Mouse (Mus musculus) bone marrow macrophage, adult 2 months (primary cell): ENCODE measurements around the gene Mastl. TPM values are rescaled to one million over a fixed set of nuclear protein-coding genes. Genes with fewer than 3 reads are reported as not detected.

ENCODE experiments used
- H3K27ac ChIP-seq: 2 replicates; pipeline ENCODE4 v1.5.1; 2012; ENCODE audit warnings: low read depth, low read length; ENCODE audit not compliant: insufficient read depth
- H3K4me1 ChIP-seq: 2 replicates; pipeline ENCODE4 v1.6.1; 2012; ENCODE audit warnings: low read length; ENCODE audit not compliant: control insufficient read depth, insufficient read depth
- H3K4me3 ChIP-seq: 2 replicates; pipeline ENCODE4 v1.5.1; 2012; ENCODE audit warnings: mild to moderate bottlenecking, low read length, moderate library complexity; ENCODE audit not compliant: insufficient read depth
- CTCF ChIP-seq: IDR thresholded peaks from 2 replicates; pipeline ENCODE4 v1.5.1; 2012; ENCODE audit warnings: low read depth, mild to moderate bottlenecking, low read length, moderate library complexity
- POLR2A ChIP-seq: IDR thresholded peaks from 2 replicates; pipeline ENCODE4 v1.6.1; 2012; ENCODE audit warnings: mild to moderate bottlenecking, low read depth, low read length, borderline replicate concordance
- polyA plus RNA-seq: library from polyadenylated mRNA; stranded (reverse); fragments of >200 nt; gene quantifications from 2 replicates; pipeline ENCODE4 v1.2.4, GENCODE M21; 2012; ENCODE audit not compliant: missing spikeins, insufficient read depth, insufficient read length

Gene Mastl
- polyA plus RNA-seq, 1 experiment = 8.5 TPM

DNA sequence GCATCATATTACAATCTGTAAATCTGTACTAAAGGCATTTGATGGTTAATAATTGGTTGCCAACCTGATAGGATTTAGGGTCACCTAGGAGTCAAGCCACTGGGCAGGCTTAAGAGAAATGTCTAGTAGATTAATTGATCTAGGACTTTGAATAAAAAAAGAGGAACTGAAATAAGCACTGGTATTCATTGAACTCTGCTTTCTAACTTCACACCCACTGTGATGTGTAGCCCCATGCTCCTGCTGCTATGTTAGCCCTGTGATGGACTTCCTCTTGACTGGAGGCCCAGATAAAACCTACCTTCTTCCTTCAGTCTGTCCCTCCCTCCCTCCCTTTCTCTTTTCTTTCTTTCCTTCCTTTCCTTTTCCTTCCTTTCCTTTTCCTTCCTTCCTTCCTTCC is 58.8 kb downstream of the Mastl start:
- H3K4me3 ChIP-seq = no peak overlapping the region
- no peak for TF ChIP-seq POLR2A
- TF ChIP-seq CTCF = no peak

DNA sequence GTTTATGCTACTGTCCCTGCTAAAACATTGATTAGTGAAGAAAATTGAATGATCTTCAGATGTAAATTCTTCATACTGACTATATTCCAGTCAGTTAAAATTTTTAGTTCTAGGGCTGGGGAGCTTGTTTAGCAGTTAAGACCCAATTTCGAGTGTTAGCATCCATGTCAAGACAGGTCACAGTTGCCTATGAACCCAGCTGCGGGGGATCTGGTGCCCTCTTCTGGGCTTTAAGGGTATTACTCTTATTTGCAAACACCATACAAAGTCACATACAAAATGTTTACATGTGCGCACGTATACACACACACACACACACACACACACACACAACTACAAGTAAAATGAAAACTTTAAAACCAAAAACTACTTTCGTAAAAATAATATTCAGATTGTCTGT is 63.6 kb downstream of the Mastl start:
- Histone ChIP-seq H3K27ac (no peak overlapping the region), H3K4me1 (peaks cover 7% of the 10 kb centered on the region), H3K4me3 (no peak overlapping the region)
- TF ChIP-seq POLR2A (no peak), CTCF (peak; percentile 59)

More for the DNA sequence above, 58.8 kb downstream of the Mastl start:
- H3K27ac ChIP-seq = no peak overlapping the region
- peaks cover 7% of the 10 kb centered on the region for H3K4me1 ChIP-seq

DNA sequence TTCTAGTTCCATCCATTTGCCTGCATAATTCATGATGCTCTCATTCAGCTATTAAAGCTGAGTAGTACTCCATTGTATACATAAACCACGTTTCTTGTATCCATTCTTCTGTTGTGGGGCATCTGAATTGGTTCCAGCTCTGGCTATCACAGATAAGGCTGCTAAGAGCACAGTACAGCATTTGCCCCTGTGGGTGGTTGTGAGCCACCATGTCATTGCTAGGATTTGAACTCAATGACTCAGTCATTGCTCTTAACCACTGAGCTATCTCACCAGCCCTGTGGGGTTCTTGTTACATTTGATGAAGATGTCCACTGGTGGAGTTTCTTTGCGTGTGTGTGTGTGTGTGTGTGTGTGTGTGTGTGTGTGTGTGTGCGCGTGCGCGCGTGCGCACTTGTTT is 71.3 kb downstream of the Mastl start:
- no peak for TF ChIP-seq CTCF
- no peak for TF ChIP-seq POLR2A
- H3K4me3 ChIP-seq = no peak overlapping the region
- no peak overlapping the region for H3K27ac ChIP-seq
- H3K4me1 ChIP-seq = peaks cover 3% of the 10 kb centered on the region

DNA sequence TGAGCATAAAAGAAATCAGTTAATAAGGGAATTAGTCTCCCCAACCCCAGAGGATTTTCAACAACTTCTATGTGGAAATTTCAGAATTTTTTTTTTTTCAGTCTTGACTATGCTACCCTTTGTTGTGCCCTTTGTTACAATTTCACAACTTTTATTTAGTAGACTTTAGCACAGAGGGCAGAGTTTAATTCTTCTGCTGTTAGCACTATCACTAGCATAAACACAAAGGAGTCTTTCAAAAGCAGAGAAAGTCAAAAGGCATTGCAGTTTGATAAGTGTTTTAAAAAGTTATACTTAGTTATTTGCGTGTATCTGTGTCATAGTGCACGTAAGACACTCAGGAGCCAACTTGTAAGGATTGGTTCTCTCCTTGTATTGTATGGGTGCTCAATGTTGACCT is 77.2 kb downstream of the Mastl start:
- H3K4me1 ChIP-seq = 0 out of 2 replicates have a peak, but pooled peaks cover 2% of the 10 kb centered on the region
- no peak overlapping the region for H3K27ac ChIP-seq
- TF ChIP-seq CTCF = no peak
- TF ChIP-seq POLR2A = no peak
- H3K4me3 ChIP-seq = no peak overlapping the region

DNA sequence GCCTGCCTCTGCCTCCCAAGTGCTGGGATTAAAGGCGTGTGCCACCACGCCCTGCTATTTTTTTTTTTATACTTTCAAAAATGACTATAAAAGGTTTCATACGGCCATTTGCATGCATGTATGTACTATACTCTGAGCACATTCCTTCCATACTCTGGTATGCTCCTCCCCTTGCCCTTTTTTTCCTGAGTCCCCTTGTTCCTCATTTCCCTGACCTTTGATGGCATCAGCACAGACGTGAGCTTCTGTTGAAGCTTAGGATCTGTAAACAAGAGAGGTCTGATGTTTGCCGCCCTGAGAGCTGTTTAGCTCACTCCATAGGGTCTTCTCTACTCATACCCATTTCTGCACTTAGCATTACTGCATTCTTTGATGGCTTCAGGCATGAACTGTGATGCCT is 78.1 kb downstream of the Mastl start:
- TF ChIP-seq POLR2A (no peak), CTCF (no peak)

DNA sequence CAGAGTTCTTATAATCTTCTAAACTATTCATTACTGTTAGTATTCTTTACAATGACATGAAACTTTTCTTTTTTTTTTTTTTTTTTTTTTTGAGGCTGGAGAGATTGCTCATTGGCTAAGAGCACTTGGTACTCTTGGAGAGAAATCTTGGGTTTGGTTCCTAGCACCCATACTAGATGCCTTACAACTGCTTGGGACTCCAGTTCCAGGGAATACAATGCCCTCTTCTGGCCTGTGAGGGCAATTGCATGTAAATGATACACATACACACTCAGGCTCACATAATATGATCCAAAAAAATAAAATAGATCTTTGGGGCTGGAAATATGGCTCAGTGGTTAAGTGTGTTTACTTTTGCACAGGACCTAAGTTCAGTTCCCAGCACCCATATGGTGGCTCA is 79.0 kb downstream of the Mastl start:
- Histone ChIP-seq H3K27ac (no peak overlapping the region), H3K4me3 (no peak overlapping the region), H3K4me1 (0 out of 2 replicates have a peak, but pooled peaks cover 2% of the 10 kb centered on the region)
- TF ChIP-seq POLR2A = no peak

More for the DNA sequence above, 78.1 kb downstream of the Mastl start:
- Histone ChIP-seq H3K4me1 (0 out of 2 replicates have a peak, but pooled peaks cover 2% of the 10 kb centered on the region), H3K27ac (no peak overlapping the region), H3K4me3 (no peak overlapping the region)

DNA sequence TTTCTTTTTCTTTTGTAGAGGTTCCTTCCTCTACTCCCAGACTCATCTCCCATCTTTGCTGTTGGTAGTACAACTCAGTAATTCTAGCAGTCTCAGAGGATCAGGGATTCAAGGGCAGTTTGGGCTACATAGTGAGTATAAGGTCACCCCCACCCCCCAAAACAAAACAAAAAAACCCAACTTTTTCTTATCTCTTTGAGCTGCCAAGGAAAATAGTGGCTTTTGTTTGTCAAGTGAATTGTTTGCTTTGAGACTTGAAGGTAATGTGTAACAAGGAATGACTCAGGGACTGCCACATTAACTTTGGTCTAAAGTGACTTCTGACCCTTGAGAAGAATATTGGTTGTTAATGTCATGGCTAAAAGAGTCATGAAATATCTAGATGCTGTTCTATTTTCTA is 80.0 kb downstream of the Mastl start:
- Histone ChIP-seq H3K4me1 (peaks cover 4% of the 10 kb centered on the region; the same call in 1 of the 2 replicates), H3K4me3 (no peak overlapping the region), H3K27ac (no peak overlapping the region)
- TF ChIP-seq POLR2A = no peak

DNA sequence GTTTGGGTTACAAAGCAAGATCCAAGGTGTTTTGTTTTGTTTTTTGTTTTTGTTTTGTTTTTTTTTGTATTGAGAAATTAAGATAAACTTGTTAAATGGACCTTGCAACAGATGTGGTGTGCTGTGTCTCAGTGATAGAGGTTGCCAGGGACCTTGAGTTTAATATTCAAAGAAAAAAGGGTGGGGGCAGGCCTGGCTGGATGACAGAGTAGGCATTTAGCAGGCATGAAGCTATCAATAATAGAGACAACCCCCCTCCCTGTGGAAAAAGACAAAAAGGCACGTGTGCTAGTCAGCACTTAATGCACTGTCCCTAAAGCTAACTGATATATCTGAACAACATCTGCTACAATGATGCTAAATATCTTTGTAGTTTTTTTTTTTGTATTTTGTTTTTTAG is 84.4 kb downstream of the Mastl start:
- Histone ChIP-seq H3K4me1 (peaks cover 7% of the 10 kb centered on the region), H3K4me3 (no peak overlapping the region), H3K27ac (no peak overlapping the region)
- TF ChIP-seq POLR2A = no peak
- TF ChIP-seq CTCF = no peak

DNA sequence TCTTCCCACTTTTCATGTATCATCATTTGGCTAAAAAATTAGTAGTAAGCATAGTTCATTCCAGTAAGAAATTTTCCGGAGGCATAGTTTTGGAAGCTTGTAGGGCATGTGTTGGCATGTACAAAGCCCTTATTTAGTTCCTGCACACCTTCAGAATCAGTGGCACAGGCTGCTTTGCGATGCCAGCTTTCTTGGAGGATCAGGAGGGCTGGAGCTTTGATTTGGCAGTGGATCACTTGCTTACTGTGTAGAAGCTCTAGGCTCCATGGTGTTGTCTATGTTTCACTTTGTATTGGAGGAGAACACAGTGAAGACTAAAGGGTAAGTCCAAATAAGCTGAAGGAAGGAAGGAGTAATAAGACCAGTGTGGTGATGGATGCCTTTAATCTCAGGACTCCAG is 85.3 kb downstream of the Mastl start:
- Histone ChIP-seq H3K27ac (no peak overlapping the region), H3K4me3 (no peak overlapping the region; the same call in 1 of the 2 replicates), H3K4me1 (peaks cover 7% of the 10 kb centered on the region)
- TF ChIP-seq POLR2A = no peak

DNA sequence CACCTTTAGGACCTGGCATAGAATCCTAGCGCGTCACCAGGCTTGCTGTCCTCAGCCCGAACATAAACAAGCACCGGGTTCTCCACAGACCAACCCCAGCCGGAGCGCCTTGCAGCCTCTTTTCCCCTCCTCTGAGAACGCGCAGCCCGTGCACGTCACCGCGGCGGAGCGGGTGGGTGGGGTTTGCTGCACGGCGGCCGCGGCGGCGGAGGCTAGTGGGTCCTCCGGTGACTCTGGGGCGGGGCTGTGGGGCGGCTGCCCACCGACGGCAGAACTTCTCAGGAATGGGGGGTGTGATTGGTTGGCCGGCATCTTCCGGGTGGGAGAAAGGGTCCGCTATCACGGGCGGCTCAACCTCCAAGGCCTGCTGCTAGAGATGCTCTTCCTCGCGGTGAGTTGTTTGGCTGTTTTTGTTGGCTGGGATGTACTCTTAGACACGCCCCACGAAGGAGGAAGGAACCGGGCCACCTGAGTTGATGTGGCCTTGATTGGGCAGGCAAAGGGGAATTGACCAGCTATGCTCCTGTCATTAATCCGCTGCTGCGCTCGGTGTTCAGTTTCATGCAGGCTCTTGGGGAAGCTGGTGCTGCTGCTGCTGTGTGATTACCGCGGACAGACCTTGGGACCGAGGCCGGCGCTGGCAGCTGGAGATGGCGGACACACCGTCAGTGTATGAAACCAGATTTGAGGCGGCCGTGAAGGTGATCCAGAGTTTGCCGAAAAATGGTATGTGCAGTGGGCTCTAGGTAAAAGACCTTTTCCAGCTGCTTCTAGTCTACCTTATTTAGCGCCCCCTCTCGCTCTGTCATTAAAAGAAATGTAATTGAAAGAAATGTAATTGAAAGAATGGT is 86.7 kb downstream of the Mastl start:
- H3K27ac ChIP-seq = peak overlapping the region; percentile 86
- peak overlapping the region; percentile 95 for H3K4me3 ChIP-seq
- peaks cover 7% of the 10 kb centered on the region for H3K4me1 ChIP-seq
- peak; percentile 88; the same call in 1 of the 2 replicates for TF ChIP-seq POLR2A
- TF ChIP-seq CTCF = peak; percentile 28; the same call in 1 of the 2 replicates

DNA sequence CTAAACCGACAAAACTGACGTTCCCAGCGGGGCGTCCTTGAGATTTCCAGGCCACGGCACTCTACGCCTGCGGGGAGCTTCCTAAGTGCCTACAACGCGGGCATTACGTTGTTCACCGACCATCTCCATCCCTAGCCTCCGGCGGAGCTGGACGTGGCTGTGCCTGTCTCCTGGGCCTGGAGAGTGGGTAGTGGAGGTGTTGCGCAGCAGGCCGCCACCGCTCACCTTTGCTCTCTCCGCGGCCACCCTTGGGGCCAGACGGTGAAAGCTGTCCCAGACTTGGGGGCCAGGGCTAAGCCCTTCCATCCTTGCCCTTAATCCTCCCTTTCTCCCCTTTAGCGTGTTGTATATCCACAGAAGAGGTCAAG is 87.5 kb downstream of the Mastl start:
- TF ChIP-seq CTCF = no peak
- no peak for TF ChIP-seq POLR2A
- peak overlapping the region; percentile 95 for H3K4me3 ChIP-seq
- peaks cover 7% of the 10 kb centered on the region for H3K4me1 ChIP-seq
- peak overlapping the region; percentile 86 for H3K27ac ChIP-seq
